Mouse (Mus musculus) midbrain, postnatal 0 days (tissue): ENCODE measurements at regions not wholly inside any gene's neighbourhood (a gene's known extent, or its start where the extent isn't known, plus 50 kb on each side); places are given as distances from the start of the nearest gene placed in this dataset.

ENCODE experiments used
- ATAC-seq: fragments of 200-750 bp; cut with Nextera tagmentation; 2 replicates; pipeline ENCODE4 v1.8.0; 2017; ENCODE audit warnings: moderate number of reproducible peaks, mild to moderate bottlenecking, moderate TSS enrichment, moderate library complexity; ENCODE audit not compliant: low FRiP score
- DNase-seq: peaks from one replicate; pipeline ENCODE4 v3.0.0-alpha.2; 2015; ENCODE audit warnings: low spot score
- H3K27ac ChIP-seq: fragments of 300-500 bp; sonication (generic); 2 replicates; pipeline ENCODE4 v1.5.1; 2014; ENCODE audit warnings: low read depth, mild to moderate bottlenecking, low read length, mixed read lengths
- H3K27me3 ChIP-seq: fragments of 300-500 bp; sonication (generic); 2 replicates; pipeline ENCODE4 v1.6.1; 2014; ENCODE audit warnings: low read length, control low read depth, mixed read lengths; ENCODE audit not compliant: insufficient read depth
- H3K36me3 ChIP-seq: fragments of 300-500 bp; sonication (generic); 2 replicates; pipeline ENCODE4 v1.6.1; 2014; ENCODE audit warnings: low read length, control low read depth, mixed read lengths; ENCODE audit not compliant: insufficient read depth
- H3K4me1 ChIP-seq: fragments of 300-500 bp; sonication (generic); 2 replicates; pipeline ENCODE4 v1.6.1; 2014; ENCODE audit warnings: mild to moderate bottlenecking, control low read depth, antibody characterized with exemption, low read length, mixed read lengths; ENCODE audit not compliant: insufficient read depth
- H3K4me2 ChIP-seq: fragments of 300-500 bp; sonication (generic); 2 replicates; pipeline ENCODE4 v1.6.1; 2014; ENCODE audit warnings: low read depth, mild to moderate bottlenecking, low read length, mixed read lengths; ENCODE audit not compliant: poor library complexity, severe bottlenecking
- H3K4me3 ChIP-seq: fragments of 300-500 bp; sonication (generic); 2 replicates; pipeline ENCODE4 v1.5.1; 2014; ENCODE audit warnings: low read depth, mild to moderate bottlenecking, low read length, moderate library complexity
- H3K9ac ChIP-seq: fragments of 300-500 bp; sonication (generic); replicated peaks from 2 replicates; pipeline ENCODE4 v1.6.1; 2014; ENCODE audit warnings: mild to moderate bottlenecking, low read length, moderate library complexity, mixed read lengths; ENCODE audit not compliant: poor library complexity, severe bottlenecking
- H3K9me3 ChIP-seq: fragments of 300-500 bp; sonication (generic); 2 replicates; pipeline ENCODE4 v1.6.1; 2016; ENCODE audit warnings: low read length, control low read depth
- CTCF ChIP-seq: IDR thresholded peaks from 2 replicates; pipeline ENCODE4 v1.5.1; 2016; ENCODE audit warnings: antibody characterized with exemption, mild to moderate bottlenecking
- WGBS: fragments of 180-500 bp; shearing (Covaris S2); extraction: QIAGEN DNeasy Blood & Tissue Kit; methylation state at CpG from one replicate; pipeline ENCODE4 v1.1.7; 2014; 5-methylcytosine and 5-hydroxymethylcytosine counted together

GRCm38 (mm10) chr1:159135301-159135700 is 96.8 kb upstream of the Cop1 start:
- no peaks in the 10 kb centered on the region for H3K9me3 ChIP-seq
- ATAC-seq (peak; percentile 84), DNase-seq (peak; percentile 87)
- H3K4me1 ChIP-seq = no peaks in the 10 kb centered on the region
- TF ChIP-seq CTCF = peak; percentile 93
- 0 out of 2 replicates have a peak overlapping the region, but pooled peaks have one; percentile 12 for H3K4me3 ChIP-seq
- WGBS = 7% methylated on average over 10 of the region's 10 CpGs
- H3K36me3 ChIP-seq = no peaks in the 10 kb centered on the region
- H3K4me2 ChIP-seq = peak overlapping the region; percentile 30; the same call in 1 of the 2 replicates
- H3K27ac ChIP-seq = no peak overlapping the region
- H3K27me3 ChIP-seq = no peaks in the 10 kb centered on the region
- no peak overlapping the region for H3K9ac ChIP-seq

GRCm38 (mm10) chr1:159147788-159148497 is 84.2 kb upstream of the Cop1 start:
- Histone ChIP-seq H3K27ac (no peak overlapping the region), H3K4me2 (peak overlapping the region; percentile 24; the same call in 1 of the 2 replicates), H3K4me3 (no peak overlapping the region), H3K36me3 (no peaks in the 10 kb centered on the region), H3K4me1 (no peaks in the 10 kb centered on the region), H3K27me3 (no peaks in the 10 kb centered on the region), H3K9me3 (no peaks in the 10 kb centered on the region), H3K9ac (no peak overlapping the region)
- DNase-seq (peak; percentile 17), ATAC-seq (peak; percentile 73)
- no peak for TF ChIP-seq CTCF
- WGBS = 59% methylated on average over 8 of the region's 8 CpGs

GRCm38 (mm10) chr1:159148498-159149187 is 83.5 kb upstream of the Cop1 start:
- Histone ChIP-seq H3K27me3 (no peaks in the 10 kb centered on the region), H3K4me3 (no peak overlapping the region), H3K9me3 (no peaks in the 10 kb centered on the region), H3K4me1 (no peaks in the 10 kb centered on the region), H3K4me2 (peak overlapping the region; percentile 24; the same call in 1 of the 2 replicates), H3K36me3 (no peaks in the 10 kb centered on the region), H3K9ac (no peak overlapping the region), H3K27ac (no peak overlapping the region)
- ATAC-seq (peak; percentile 84), DNase-seq (peak; percentile 47)
- 44% methylated on average over 9 of the region's 9 CpGs for WGBS
- peak; percentile 34; the same call in 1 of the 2 replicates for TF ChIP-seq CTCF

GRCm38 (mm10) chr1:159149207-159149606 is 82.9 kb upstream of the Cop1 start:
- no peaks in the 10 kb centered on the region for H3K36me3 ChIP-seq
- H3K27me3 ChIP-seq = no peaks in the 10 kb centered on the region
- no peak overlapping the region for H3K4me2 ChIP-seq
- no peak overlapping the region for H3K9ac ChIP-seq
- no peak for TF ChIP-seq CTCF
- H3K27ac ChIP-seq = no peak overlapping the region
- ATAC-seq (no peak), DNase-seq (no peak)
- H3K4me3 ChIP-seq = no peak overlapping the region
- no peaks in the 10 kb centered on the region for H3K4me1 ChIP-seq
- no peaks in the 10 kb centered on the region for H3K9me3 ChIP-seq
- 86% methylated on average over 6 of the region's 6 CpGs for WGBS

DNA sequence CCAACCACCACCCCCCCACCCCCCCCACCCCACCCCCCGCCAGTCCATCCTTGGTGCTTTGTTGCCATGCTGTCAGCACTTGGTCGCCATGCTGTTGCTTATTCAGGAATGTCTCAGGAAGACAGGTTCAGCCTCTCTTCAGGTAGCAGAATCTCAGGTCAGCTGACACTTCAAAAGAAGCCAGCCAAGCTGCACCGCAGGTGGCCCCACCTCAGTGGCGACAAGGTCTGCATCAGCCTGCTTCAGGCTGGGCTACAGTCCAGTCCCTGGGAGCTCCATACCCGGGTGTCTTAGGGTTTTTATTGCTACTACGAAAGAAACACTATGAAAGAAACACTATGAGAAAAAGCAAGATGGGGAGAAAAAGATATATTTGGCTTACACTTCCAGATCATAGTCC is 82.4 kb upstream of the Cop1 start:
- WGBS = 43% methylated on average over 5 of the region's 6 CpGs
- no peak for TF ChIP-seq CTCF
- Histone ChIP-seq H3K4me1 (no peaks in the 10 kb centered on the region), H3K9me3 (no peaks in the 10 kb centered on the region), H3K27me3 (no peaks in the 10 kb centered on the region), H3K4me2 (no peak overlapping the region), H3K36me3 (no peaks in the 10 kb centered on the region), H3K27ac (no peak overlapping the region), H3K4me3 (no peak overlapping the region), H3K9ac (no peak overlapping the region)
- ATAC-seq = no peak
- no peak for DNase-seq

GRCm38 (mm10) chr1:159150351-159150750 is 81.8 kb upstream of the Cop1 start:
- H3K27me3 ChIP-seq = no peaks in the 10 kb centered on the region
- WGBS = 83% methylated on average over 5 of the region's 5 CpGs
- no peaks in the 10 kb centered on the region for H3K9me3 ChIP-seq
- H3K4me3 ChIP-seq = no peak overlapping the region
- no peak for DNase-seq
- no peak overlapping the region for H3K27ac ChIP-seq
- TF ChIP-seq CTCF = no peak
- no peak overlapping the region for H3K9ac ChIP-seq
- no peaks in the 10 kb centered on the region for H3K36me3 ChIP-seq
- no peak for ATAC-seq
- no peak overlapping the region for H3K4me2 ChIP-seq
- H3K4me1 ChIP-seq = no peaks in the 10 kb centered on the region
